Mouse (Mus musculus): ENCODE data around the gene Cnst. TPM values are rescaled to one million over a fixed set of nuclear protein-coding genes. Genes with fewer than 3 reads are reported as not detected.

Cnst gene
- polyA plus RNA-seq (2017; shearing (Covaris generic)): 39.0 TPM

GRCm38 (mm10) chr1:179545768-179546550, at the start of gene Cnst, which contains the start of gene Tfb2m:
Gene Cnst (plus strand): TSS chr1:179546370.
Gene Tfb2m (minus strand): TSS chr1:179546267.

GRCm38 (mm10) chr1:179517713-179518465, 28.3 kb upstream of the Cnst start, which contains the start of gene Smyd3:
Gene Smyd3 (minus strand): TSS chr1:179518041.

GRCm38 (mm10) chr1:179668013-179668805, 122.0 kb downstream of the Cnst start, which contains the start of gene Sccpdh:
Gene Sccpdh (plus strand): TSS chr1:179668210.

Other genes with a start within 250 kb of the Cnst start
- 49.4 TPM for gene Smyd3, start 28.3 kb upstream of the Cnst start, polyA plus RNA-seq (2017; shearing (Covaris generic))
- gene Tfb2m, start 103 bp upstream of the Cnst start, polyA plus RNA-seq (2017; shearing (Covaris generic)): 49.0 TPM
- 1.2 TPM for gene Sccpdh, start 121.8 kb downstream of the Cnst start, polyA plus RNA-seq (2017; shearing (Covaris generic))
- gene Kif28, start 198.9 kb downstream of the Cnst start, polyA plus RNA-seq (2017; shearing (Covaris generic)): 0.15 TPM